Mouse (Mus musculus): ENCODE results near the gene Csrp3.

DNA sequence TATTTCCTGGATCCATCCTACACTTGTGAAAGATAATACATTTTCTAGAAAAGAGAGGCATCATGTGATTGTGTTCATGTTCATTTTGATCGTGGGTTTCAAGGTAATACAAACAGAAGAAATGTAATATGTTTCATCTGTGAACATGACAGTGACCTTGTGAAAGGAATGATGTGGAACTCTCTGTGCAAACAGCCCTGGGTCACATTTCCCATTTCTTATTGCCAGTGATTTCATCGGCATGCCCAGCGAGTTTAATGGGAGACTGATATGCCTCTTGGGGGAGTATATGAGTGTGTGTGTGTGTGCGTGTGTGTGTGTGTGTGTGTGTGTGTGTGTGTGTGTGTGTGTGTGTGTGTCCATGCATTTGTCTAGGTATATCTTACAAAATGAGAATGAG is 6.3 kb downstream of the Csrp3 start:
- TF ChIP-seq CTCF (conservative IDR thresholded peaks at IDR 0.05; ENCODE audit: low read length) (no peak), POU5F1 (IDR thresholded peaks at IDR 0.05; ENCODE audit: borderline replicate concordance, low read length) (no peak), NANOG (IDR thresholded peaks at IDR 0.05; ENCODE audit: borderline replicate concordance, low read length) (no peak)
